Mouse (Mus musculus) midbrain, embryonic 11.5 days (tissue): Measurements from ENCODE around the gene Gcnt2. TPM values are rescaled to one million over a fixed set of nuclear protein-coding genes. Genes with fewer than 3 reads are reported as not detected.

ENCODE experiments used
- ATAC-seq: fragments of 200-750 bp; cut with Nextera tagmentation; 2 replicates; pipeline ENCODE4 v1.8.0; 2017; ENCODE audit warnings: moderate TSS enrichment, moderate library complexity; ENCODE audit not compliant: low FRiP score
- DNase-seq: peaks from one replicate; pipeline ENCODE4 v3.0.0; 2015; ENCODE audit warnings: low spot score; ENCODE audit errors: missing footprints
- H3K27ac ChIP-seq: fragments of 300-500 bp; sonication (generic); 2 replicates; pipeline ENCODE4 v1.5.1; 2014; ENCODE audit warnings: low read depth, low read length
- H3K27me3 ChIP-seq: fragments of 300-500 bp; sonication (generic); 2 replicates; pipeline ENCODE4 v1.6.1; 2014; ENCODE audit warnings: mild to moderate bottlenecking, low read length, moderate library complexity, mixed read lengths; ENCODE audit not compliant: control insufficient read depth, insufficient read depth
- H3K36me3 ChIP-seq: fragments of 300-500 bp; sonication (generic); 2 replicates; pipeline ENCODE4 v1.6.1; 2014; ENCODE audit warnings: mild to moderate bottlenecking, low read length, moderate library complexity, mixed read lengths; ENCODE audit not compliant: control insufficient read depth, insufficient read depth
- H3K4me1 ChIP-seq: fragments of 300-500 bp; sonication (generic); 2 replicates; pipeline ENCODE4 v1.6.1; 2014; ENCODE audit warnings: low read length; ENCODE audit not compliant: control insufficient read depth, insufficient read depth
- H3K4me2 ChIP-seq: fragments of 300-500 bp; sonication (generic); 2 replicates; pipeline ENCODE4 v1.6.1; 2014; ENCODE audit warnings: mild to moderate bottlenecking, moderate library complexity
- H3K4me3 ChIP-seq: fragments of 300-500 bp; sonication (generic); 2 replicates; pipeline ENCODE4 v1.5.1; 2014; ENCODE audit warnings: low read depth, low read length
- H3K9ac ChIP-seq: fragments of 300-500 bp; sonication (generic); 2 replicates; pipeline ENCODE4 v1.6.1; 2014; ENCODE audit warnings: low read length
- H3K9me3 ChIP-seq: fragments of 300-500 bp; sonication (generic); 2 replicates; pipeline ENCODE4 v1.6.1; 2016; ENCODE audit warnings: low read length; ENCODE audit not compliant: control insufficient read depth
- WGBS: fragments of 180-500 bp; shearing (Covaris S2); extraction: QIAGEN DNeasy Blood & Tissue Kit; methylation state at CpG from one replicate; pipeline ENCODE4 v1.1.7; 2014; 5-methylcytosine and 5-hydroxymethylcytosine counted together
- polyA plus RNA-seq: library from polyadenylated mRNA; unstranded; fragments of >200 nt; fragmentation: Nextera tagmentation; extraction: Ambion mirVana; gene quantifications from 2 replicates; pipeline ENCODE4 v1.2.1, GENCODE M21; 2014

The Gcnt2 gene
- polyA plus RNA-seq, 1 experiment from 2014 or later = 4.0 TPM

GRCm38 (mm10) chr13:40907274-40907673 lies 47.7 kb downstream of the Gcnt2 start:
- Histone ChIP-seq H3K4me1 (no peaks in the 10 kb centered on the region), H3K4me3 (no peak overlapping the region), H3K36me3 (no peaks in the 10 kb centered on the region), H3K9me3 (no peaks in the 10 kb centered on the region), H3K9ac (no peak overlapping the region), H3K27ac (no peak overlapping the region), H3K27me3 (no peaks in the 10 kb centered on the region), H3K4me2 (no peak overlapping the region)
- no peak for ATAC-seq
- 78% methylated on average over 7 of the region's 7 CpGs for WGBS
- no peak for DNase-seq

- no peaks in the 10 kb centered on the region for H3K36me3 ChIP-seq
- no peak overlapping the region for H3K4me2 ChIP-seq
- no peak overlapping the region for H3K27ac ChIP-seq
- 56% methylated on average over 6 of the region's 6 CpGs for WGBS
- no peaks in the 10 kb centered on the region for H3K27me3 ChIP-seq
- H3K4me1 ChIP-seq = no peaks in the 10 kb centered on the region
- ATAC-seq (no peak), DNase-seq (no peak)
- H3K4me3 ChIP-seq = no peak overlapping the region
- H3K9me3 ChIP-seq = no peaks in the 10 kb centered on the region
- no peak overlapping the region for H3K9ac ChIP-seq
Measured at GRCm38 (mm10) chr13:40908044-40908443, 48.5 kb downstream of the Gcnt2 start.

- no peaks in the 10 kb centered on the region for H3K27me3 ChIP-seq
- DNase-seq = no peak
- H3K4me2 ChIP-seq = no peak overlapping the region
- H3K9ac ChIP-seq = no peak overlapping the region
- no peaks in the 10 kb centered on the region for H3K36me3 ChIP-seq
- H3K9me3 ChIP-seq = no peaks in the 10 kb centered on the region
- no peak overlapping the region for H3K27ac ChIP-seq
- ATAC-seq = no peak
- H3K4me3 ChIP-seq = no peak overlapping the region
- H3K4me1 ChIP-seq = no peaks in the 10 kb centered on the region
- WGBS = 80% methylated on average over 8 of the region's 8 CpGs
Measured at GRCm38 (mm10) chr13:40909060-40909459, 49.5 kb downstream of the Gcnt2 start.

GRCm38 (mm10) chr13:40910047-40910446 lies 50.5 kb downstream of the Gcnt2 start:
- no peak overlapping the region for H3K4me3 ChIP-seq
- no peak for DNase-seq

GRCm38 (mm10) chr13:40911951-40912350 lies 52.4 kb downstream of the Gcnt2 start:
- WGBS = 88% methylated on average over 6 of the region's 6 CpGs
- Histone ChIP-seq H3K9ac (no peak overlapping the region), H3K4me1 (peaks cover 7% of the 10 kb centered on the region), H3K36me3 (no peaks in the 10 kb centered on the region), H3K4me2 (no peak overlapping the region), H3K9me3 (no peaks in the 10 kb centered on the region), H3K27ac (no peak overlapping the region), H3K27me3 (0 out of 2 replicates have a peak, but pooled peaks cover 2% of the 10 kb centered on the region), H3K4me3 (no peak overlapping the region)
- DNase-seq (no peak), ATAC-seq (no peak)

More at GRCm38 (mm10) chr13:40910047-40910446, 50.5 kb downstream of the Gcnt2 start:
- 96% methylated on average over 6 of the region's 6 CpGs for WGBS
- Histone ChIP-seq H3K9ac (no peak overlapping the region), H3K27ac (no peak overlapping the region), H3K27me3 (no peaks in the 10 kb centered on the region), H3K4me1 (no peaks in the 10 kb centered on the region), H3K36me3 (no peaks in the 10 kb centered on the region), H3K4me2 (no peak overlapping the region), H3K9me3 (no peaks in the 10 kb centered on the region)
- ATAC-seq = no peak

- ATAC-seq (no peak), DNase-seq (no peak)
- H3K36me3 ChIP-seq = no peaks in the 10 kb centered on the region
- no peak overlapping the region for H3K4me3 ChIP-seq
- H3K4me1 ChIP-seq = peaks cover 15% of the 10 kb centered on the region
- WGBS = 92% methylated on average over 14 of the region's 14 CpGs
- H3K9me3 ChIP-seq = no peaks in the 10 kb centered on the region
- no peak overlapping the region for H3K27ac ChIP-seq
- H3K27me3 ChIP-seq = peaks cover 9% of the 10 kb centered on the region
- H3K9ac ChIP-seq = no peak overlapping the region
- H3K4me2 ChIP-seq = no peak overlapping the region
Measured at GRCm38 (mm10) chr13:40913395-40914018, 54.0 kb downstream of the Gcnt2 start.

GRCm38 (mm10) chr13:40914053-40914585 lies 54.6 kb downstream of the Gcnt2 start:
- peaks cover 9% of the 10 kb centered on the region for H3K27me3 ChIP-seq
- no peak overlapping the region for H3K27ac ChIP-seq
- DNase-seq (no peak), ATAC-seq (no peak)
- no peak overlapping the region for H3K9ac ChIP-seq
- peaks cover 15% of the 10 kb centered on the region for H3K4me1 ChIP-seq
- no peak overlapping the region for H3K4me3 ChIP-seq
- WGBS = 93% methylated on average over 4 of the region's 4 CpGs
- no peaks in the 10 kb centered on the region for H3K9me3 ChIP-seq
- H3K4me2 ChIP-seq = no peak overlapping the region
- no peaks in the 10 kb centered on the region for H3K36me3 ChIP-seq

- ATAC-seq (no peak), DNase-seq (peak; percentile 89)
- Histone ChIP-seq H3K9me3 (no peaks in the 10 kb centered on the region), H3K36me3 (no peaks in the 10 kb centered on the region), H3K27me3 (peaks cover 9% of the 10 kb centered on the region), H3K27ac (no peak overlapping the region), H3K4me1 (peaks cover 15% of the 10 kb centered on the region), H3K9ac (no peak overlapping the region; the same call in 1 of the 2 replicates), H3K4me3 (peak overlapping the region; percentile 42; the same call in 1 of the 2 replicates), H3K4me2 (peak overlapping the region; percentile 92)
- WGBS = 8% methylated on average over 21 of the region's 21 CpGs
Measured at GRCm38 (mm10) chr13:40916321-40917160, 57.0 kb downstream of the Gcnt2 start.
